Mouse (Mus musculus): Measurements from ENCODE around the gene Fhad1. TPM values are rescaled to one million over a fixed set of nuclear protein-coding genes. Genes with fewer than 3 reads are reported as not detected.

Fhad1 gene
- total RNA-seq, 2 experiments from 2014 or later: 0.20 to 1.2 TPM

DNA sequence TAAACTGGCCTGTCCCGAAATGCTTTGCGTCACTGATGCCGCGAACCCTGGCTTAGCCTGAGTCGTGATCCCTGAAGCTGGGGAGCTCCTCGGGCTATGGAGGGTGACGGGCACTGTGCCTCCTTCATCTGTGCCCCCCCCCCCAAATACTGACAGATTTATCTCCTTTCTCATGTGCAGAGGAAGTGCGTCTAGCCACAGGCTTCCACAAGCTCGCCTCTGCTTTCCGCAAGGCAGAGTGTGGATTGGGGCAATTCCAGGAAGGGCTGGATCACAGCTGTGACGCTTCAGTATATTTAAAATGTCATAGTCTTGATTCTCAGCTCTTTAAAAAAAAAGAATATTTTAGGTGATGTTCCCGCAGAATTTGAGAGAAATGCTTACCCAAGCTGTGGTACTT, 119.1 kb downstream of the Fhad1 start:
- peak; percentile 69 for ATAC-seq (replicated peaks; ENCODE audit: poor library complexity)

DNA sequence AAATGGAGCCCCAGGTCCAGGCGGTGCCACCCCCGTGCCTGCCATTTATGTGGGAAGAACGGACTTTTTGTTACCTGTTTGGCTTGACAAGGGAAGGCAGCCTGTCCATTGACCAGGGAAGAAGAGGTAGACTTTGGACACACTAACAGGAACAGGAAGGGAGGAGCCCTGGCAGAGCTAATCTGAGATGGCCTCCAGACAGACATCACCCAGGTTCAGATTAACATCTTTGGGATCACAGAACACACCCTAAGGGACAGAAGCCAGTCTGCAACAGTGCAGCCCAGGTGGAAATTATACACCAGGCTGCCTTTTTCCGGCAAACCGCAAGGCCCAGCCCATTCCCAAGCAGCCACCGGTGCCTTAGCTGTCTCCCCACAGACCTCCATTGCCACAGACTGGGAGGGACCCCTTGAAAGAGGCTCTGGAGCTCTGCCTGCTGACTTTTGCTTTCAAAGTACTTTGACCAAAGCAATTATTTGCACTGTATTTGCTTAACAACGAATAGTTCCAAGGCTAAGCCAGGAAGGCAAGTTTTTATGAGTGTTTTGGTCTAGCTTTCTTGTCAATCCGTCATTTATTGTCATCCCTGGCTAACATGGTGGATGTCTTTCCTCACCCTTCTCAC, 121.6 kb downstream of the Fhad1 start:
- no peak for ATAC-seq (replicated peaks; ENCODE audit: poor library complexity)

- ATAC-seq (replicated peaks; ENCODE audit: poor library complexity): 0 out of 2 replicates have a peak, but pooled peaks have one; percentile 17
Observed at GRCm38 (mm10) chr4:141886385-141886968, 128.4 kb downstream of the Fhad1 start.

DNA sequence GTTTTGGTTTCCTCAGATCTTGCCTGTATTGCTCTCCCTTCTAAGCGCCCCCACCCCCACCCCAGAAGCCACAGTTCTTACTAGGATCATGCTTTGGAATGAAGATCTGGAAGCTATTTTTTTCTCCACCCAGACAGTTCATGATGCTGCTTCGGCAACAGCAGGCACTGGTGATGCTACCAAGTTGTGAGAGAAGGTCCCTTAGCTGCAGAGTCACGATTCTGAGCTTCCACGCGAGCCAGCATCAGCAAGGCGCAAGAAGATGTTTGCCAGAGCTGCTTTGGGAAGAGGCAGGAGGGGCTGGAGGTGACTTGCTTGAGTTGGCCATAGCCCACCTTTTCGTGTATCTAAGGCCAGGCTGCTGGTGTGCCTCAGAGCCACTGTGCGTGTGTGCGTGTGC, 129.4 kb downstream of the Fhad1 start:
- no peak for ATAC-seq (replicated peaks; ENCODE audit: poor library complexity)

DNA sequence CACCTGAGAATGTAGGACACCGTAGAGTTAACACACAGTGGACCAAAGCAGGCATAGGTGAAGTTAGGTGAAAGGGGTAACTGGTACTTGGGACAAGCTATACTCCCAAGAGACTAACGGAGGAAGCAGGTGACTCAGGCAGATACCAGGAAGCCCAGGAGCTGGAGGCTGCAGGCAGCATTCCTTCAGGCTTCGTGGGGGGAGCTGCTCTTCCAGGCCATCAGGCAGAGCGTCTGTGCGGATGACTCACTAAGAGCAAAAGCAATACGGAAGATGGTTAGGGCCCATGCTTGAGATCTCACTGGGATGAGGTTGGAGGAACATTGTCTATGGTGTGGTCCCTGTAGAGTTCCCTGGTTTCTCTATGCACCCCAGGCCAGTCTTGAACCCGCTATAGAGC, 132.0 kb downstream of the Fhad1 start:
- ATAC-seq (replicated peaks; ENCODE audit: poor library complexity): no peak

DNA sequence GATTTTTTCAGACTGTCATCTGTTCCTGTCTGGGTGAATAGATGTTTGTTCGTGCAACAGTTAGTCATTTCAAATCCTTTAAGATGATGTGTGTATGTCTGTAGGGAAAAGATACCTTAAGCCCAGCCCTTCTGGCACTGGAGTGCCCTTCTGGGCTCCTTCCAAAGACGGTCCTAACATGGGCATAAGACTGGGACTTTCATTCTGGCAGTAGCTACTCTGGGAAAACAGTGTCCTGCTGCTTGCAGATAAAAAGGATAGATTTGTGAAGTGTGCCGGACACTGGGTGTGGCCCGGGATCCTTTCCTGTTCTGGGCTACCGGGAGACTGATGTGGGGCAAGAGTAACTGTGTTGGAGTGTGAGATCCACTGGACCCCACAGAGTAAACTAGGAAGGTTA, 132.9 kb downstream of the Fhad1 start:
- no peak for ATAC-seq (replicated peaks; ENCODE audit: poor library complexity)

GRCm38 (mm10) chr4:141881289-141881914, 133.5 kb downstream of the Fhad1 start:
- ATAC-seq (replicated peaks; ENCODE audit: poor library complexity): no peak

DNA sequence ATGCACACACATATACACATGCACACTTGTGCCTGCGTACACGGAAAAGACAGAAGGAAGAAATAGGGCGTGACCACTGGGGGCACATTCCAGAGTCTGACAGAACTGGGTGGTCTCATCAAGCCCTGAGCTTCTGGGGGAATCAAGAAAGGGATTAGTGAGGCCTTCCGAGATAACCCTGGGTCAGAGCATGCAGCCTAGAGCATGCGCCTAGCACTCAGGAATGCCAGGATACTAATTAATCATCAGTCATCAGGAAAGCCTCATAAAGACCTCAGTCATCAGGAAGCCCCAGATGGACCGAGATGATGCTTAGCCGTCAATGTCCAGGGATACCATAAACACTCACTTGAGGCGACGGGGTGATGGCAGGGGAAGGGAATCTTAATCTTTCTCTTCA, 135.0 kb downstream of the Fhad1 start:
- no peak for ATAC-seq (replicated peaks; ENCODE audit: poor library complexity)

DNA sequence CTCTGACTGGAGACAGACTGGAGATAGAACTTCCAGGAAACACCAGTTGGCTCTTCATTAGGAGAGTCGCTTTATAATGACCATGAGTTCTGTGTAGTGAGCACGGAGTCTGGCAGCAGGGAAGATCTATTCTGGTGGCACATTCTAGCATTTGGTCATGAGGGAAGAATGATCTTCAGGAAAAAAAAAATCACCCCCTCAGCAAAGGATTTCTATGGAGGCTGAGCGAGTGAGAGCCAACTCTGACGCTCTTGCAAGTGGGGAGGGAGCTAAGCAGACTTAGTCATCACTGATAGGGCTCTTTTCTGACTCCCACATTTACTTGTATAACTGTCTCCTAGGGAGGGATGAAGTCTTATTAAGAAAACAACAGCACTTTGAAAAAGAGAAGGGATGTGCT, 135.8 kb downstream of the Fhad1 start:
- ATAC-seq (replicated peaks; ENCODE audit: poor library complexity): no peak

GRCm38 (mm10) chr4:141878621-141879020, 136.3 kb downstream of the Fhad1 start:
- ATAC-seq (replicated peaks; ENCODE audit: poor library complexity): no peak

DNA sequence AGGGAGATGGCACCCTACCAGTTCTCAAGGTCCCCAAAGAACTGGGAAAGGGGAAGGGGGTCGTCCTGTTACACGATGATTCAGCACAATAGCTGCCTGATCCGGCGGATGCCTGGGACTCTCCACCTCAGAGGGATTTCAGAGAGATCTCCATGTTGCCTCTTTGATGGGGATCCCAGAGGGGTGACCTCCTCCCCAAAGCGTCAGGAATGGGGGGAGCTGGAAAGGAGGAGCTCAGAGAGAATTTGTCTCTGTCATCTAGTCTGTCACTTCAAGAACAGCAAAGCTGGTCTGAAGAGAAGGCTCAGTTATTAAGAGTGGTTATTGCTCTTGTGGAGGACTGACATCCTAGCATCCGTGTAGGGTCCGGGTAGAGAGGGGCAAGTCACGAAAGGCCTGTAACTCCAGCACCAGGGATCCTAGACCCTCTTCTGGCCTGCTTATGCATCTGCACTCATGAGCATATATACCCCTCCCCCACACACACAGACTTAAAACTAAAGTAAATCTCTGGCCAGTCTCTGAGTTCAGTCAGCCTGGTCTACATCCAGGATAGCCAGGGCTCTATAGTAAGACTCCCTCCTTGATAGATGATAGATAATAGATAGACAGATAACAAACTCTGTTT, 139.3 kb downstream of the Fhad1 start:
- ATAC-seq (replicated peaks; ENCODE audit: poor library complexity): no peak

- ATAC-seq (replicated peaks; ENCODE audit: poor library complexity): peak; percentile 74
Observed at GRCm38 (mm10) chr4:141874601-141875460, 140.1 kb downstream of the Fhad1 start, which contains the start of gene Efhd2. Gene Efhd2 (minus strand): TSS chr4:141874920.

GRCm38 (mm10) chr4:141874111-141874600, 140.7 kb downstream of the Fhad1 start:
- no peak; the same call in 1 of the 2 replicates for ATAC-seq (replicated peaks; ENCODE audit: poor library complexity)

GRCm38 (mm10) chr4:141872977-141873376, 141.9 kb downstream of the Fhad1 start:
- no peak for ATAC-seq (replicated peaks; ENCODE audit: poor library complexity)

DNA sequence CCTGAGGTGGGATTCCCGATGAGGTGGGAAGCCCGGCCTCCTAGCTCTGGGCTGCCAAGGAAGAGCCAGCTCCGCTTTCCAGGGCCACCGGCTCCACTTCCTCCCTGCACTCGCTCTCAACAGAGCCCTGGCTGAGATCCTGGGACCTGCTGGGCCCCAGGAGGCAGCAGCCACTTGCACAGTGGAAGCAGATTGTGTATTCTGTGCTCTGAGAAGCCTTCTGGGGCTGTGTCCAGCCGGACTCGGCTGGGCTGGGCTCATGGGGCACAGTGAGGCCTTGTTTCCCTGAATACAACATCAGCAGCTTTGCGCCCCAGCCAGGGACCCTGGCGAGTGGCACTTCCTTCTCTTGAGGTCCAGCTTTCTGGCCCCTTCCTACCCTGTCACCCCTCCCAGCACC, 143.0 kb downstream of the Fhad1 start:
- no peak for ATAC-seq (replicated peaks; ENCODE audit: poor library complexity)

DNA sequence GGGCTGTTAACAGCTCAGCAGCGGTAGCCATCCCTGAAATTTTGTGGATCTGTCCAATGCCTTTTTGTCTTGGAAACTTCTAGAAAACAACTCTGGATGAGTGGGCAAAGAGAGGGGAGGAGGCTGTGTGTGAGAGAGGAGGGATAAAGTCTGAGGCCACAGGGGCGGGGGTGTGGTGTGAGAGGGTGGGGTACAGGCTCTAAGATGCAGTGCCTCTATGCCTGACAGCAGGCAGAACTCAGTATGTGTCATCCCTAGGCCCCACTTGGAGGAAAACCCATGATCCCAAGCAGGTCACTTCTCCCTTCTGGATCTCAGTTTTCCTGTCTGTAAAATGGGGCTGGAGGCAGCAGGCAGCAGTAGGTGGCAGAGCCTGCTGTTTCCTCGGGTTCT, 143.6 kb downstream of the Fhad1 start:
- ATAC-seq (replicated peaks; ENCODE audit: poor library complexity): no peak

GRCm38 (mm10) chr4:141870666-141871332, 144.1 kb downstream of the Fhad1 start:
- ATAC-seq (replicated peaks; ENCODE audit: poor library complexity): peak; percentile 38

DNA sequence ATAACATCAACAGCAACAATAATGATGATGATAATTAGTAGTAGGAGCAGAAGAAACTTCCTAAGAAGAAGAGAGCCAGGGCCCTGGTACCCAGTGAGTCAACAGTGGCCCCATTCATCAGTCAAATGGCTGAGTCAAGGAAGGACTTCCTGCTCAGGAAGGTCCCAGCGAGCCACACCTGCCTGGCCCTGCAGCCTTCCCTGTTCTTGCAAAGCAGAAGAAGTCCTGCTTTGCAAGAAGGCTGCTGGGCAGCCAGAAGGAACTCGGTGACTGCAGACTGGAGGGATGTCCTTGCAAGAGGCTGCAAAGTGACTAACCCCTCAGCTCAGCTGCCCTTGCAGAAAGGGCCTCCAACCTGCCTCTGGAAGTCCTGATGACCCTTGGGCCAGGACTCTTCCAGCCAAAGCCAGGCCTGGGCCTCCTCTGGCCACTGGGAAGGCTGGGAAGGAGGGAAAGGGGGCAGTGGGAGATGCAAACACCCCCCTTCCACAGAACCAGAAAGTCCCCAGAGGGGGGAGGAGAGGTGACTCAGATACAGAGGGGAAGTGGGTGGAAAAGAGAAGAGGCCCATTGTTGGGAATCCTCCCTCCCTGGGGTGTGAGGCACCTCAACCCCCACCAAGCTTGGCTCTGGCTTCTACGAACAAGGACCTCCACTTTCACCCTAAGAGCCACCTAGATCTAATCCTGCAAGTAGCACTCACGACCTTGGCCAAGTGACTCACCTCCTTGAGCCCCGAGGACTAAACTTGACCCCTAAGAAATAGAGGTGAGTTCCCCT, 145.3 kb downstream of the Fhad1 start:
- ATAC-seq (replicated peaks; ENCODE audit: poor library complexity): no peak

GRCm38 (mm10) chr4:141868051-141868450, 146.8 kb downstream of the Fhad1 start:
- ATAC-seq (replicated peaks; ENCODE audit: poor library complexity): no peak

All from megakaryocyte progenitor cell, adult 5-6 weeks (primary cell).